Mouse (Mus musculus): ENCODE data around the gene Rft1.

DNA sequence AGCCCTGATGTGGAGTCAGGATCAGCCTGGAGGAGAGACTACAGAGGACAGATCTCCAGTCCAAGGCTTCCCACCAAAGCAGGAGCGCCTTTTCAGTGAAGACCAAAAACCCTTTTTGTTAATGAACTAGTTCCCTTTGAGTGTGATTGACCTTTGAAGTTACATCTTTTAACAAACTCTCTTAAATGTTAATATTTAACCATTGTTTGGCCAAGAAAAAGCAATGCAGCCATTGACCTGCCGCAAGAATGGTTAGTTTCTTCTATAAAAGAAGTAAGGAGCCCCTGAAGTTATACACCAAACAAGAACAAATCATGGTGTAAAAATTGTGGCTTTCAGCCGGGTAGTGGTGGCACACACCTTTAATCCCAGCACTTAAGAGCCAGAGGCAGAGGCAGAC lies 36.5 kb downstream of the Rft1 start:
- TF ChIP-seq CTCF (IDR thresholded peaks at IDR 0.05; ENCODE audit: low read depth, low read length), result no peak
- no peak for TF ChIP-seq POLR2A (IDR thresholded peaks at IDR 0.05; ENCODE audit: extremely low read depth, insufficient read depth, low read length)
